15 mouse cellular contexts compared by ENCODE assay signal in genomic region chr2:132934711-132935110, GRCm38 (mm10). TPM values are rescaled to one million over a fixed set of nuclear protein-coding genes. Genes with fewer than 3 reads are reported as not detected.
"Had no signal": no experiment of that assay in that cellular context is flagged by ENCODE, and none has a peak within 500 bp of the region (broad histone marks: within the 10 kb centered on the region; RNA-seq: fewer than 3 reads in every experiment).

No protein-coding gene starts in this region.

- DNase-seq: lung, adult 18-20 months; lung, embryonic 14.5 days; lung, postnatal 10 days; lung, postnatal 4 days; midbrain, embryonic 14.5 days; retina, postnatal 1 day; right cerebral cortex, adult 18-20 months; right cerebral cortex, postnatal 25 days; right cerebral cortex, postnatal 4 days; spleen, adult 18-20 months; thymus, adult 2 months; thymus, postnatal 25 days; thymus, postnatal 4 days had no signal

RNA-seq across cellular contexts. Expression of gene Fermt1, which starts 11.0 kb away (rescaled TPM):
- total RNA-seq: megakaryocyte, adult 5-6 weeks; megakaryocyte-erythroid progenitor cell, adult 5-6 weeks had no signal

RNA-seq across cellular contexts. Expression of gene Lrrn4, which starts 54.0 kb away (rescaled TPM):
- total RNA-seq: megakaryocyte-erythroid progenitor cell, adult 5-6 weeks had no signal
